Mouse (Mus musculus): ENCODE measurements around the gene Srrm2. TPM values are rescaled to one million over a fixed set of nuclear protein-coding genes. Genes with fewer than 3 reads are reported as not detected.

Gene Srrm2
- polyA plus RNA-seq, 1 experiment: 58.2 TPM

DNA sequence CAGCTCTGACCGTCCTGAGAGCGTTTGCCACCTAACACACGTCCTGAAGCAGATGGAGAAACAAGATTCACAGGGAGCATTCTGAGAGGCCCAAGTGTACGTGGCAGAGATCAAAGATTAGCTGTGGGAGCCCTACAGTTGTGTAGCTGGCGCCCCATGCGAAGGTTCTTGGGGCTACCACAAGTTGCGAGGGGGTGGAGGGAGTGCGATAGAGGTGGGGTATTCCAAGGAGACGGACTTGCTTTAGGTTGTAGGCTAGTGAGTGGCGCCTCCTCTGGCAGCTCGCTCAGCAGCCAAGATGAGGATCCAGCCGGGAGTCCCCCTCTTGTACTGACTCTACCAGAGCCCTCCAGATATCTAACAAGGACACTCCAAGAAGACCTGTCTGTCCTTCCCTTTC is 44.0 kb upstream of the Srrm2 start:
- no peaks in the 10 kb centered on the region for H3K36me3 ChIP-seq (ENCODE audit: control insufficient read depth, insufficient read depth)
- peaks cover 38% of the 10 kb centered on the region for H3K27me3 ChIP-seq (ENCODE audit: control insufficient read depth, insufficient read depth, insufficient read length)
- no peak overlapping the region for H3ac ChIP-seq (ENCODE audit: control insufficient read depth, insufficient read length)
- H3K79me2 ChIP-seq (ENCODE audit: control insufficient read depth, insufficient read depth): no peaks in the 10 kb centered on the region
- no peak overlapping the region for H3K4me2 ChIP-seq (ENCODE audit: low read depth)
- TF ChIP-seq MAX (IDR thresholded peaks at IDR 0.05; ENCODE audit: low read depth): no peak
- no peak for TF ChIP-seq MYOG (IDR thresholded peaks at IDR 0.05; ENCODE audit: control insufficient read depth in 1 of 3, insufficient read depth in 1 of 3, insufficient read length in 2 of 3, low read depth in 2 of 3)
- no peak for TF ChIP-seq REST (IDR thresholded peaks at IDR 0.05; ENCODE audit: insufficient read depth, insufficient read length)
- no peak for TF ChIP-seq POLR2AphosphoS2 (IDR thresholded peaks at IDR 0.05; ENCODE audit: insufficient read length, low read depth)
- no peak for TF ChIP-seq E2F4 (IDR thresholded peaks at IDR 0.05; ENCODE audit: insufficient read depth)
- no peak for TF ChIP-seq POLR2A (IDR thresholded peaks at IDR 0.05; ENCODE audit: insufficient read length, low read depth)
- no peak for TF ChIP-seq TCF3 (IDR thresholded peaks at IDR 0.05; ENCODE audit: insufficient read length, low read depth)
- TF ChIP-seq USF1 (IDR thresholded peaks at IDR 0.05; ENCODE audit: low read depth): no peak
- TF ChIP-seq SRF (IDR thresholded peaks at IDR 0.05; ENCODE audit: control insufficient read depth, insufficient read length, low read depth): no peak
- no peak for TF ChIP-seq CEBPB (IDR thresholded peaks at IDR 0.05; ENCODE audit: insufficient read depth, poor library complexity, severe bottlenecking)
- no peak for TF ChIP-seq MYOD1 (IDR thresholded peaks at IDR 0.05; ENCODE audit: control insufficient read depth in 1 of 3, insufficient read length in 2 of 3, low read depth in 2 of 3)
- no peak for TF ChIP-seq TCF12 (IDR thresholded peaks at IDR 0.05; ENCODE audit: insufficient read depth, poor library complexity, severe bottlenecking)
- H3K4me3 ChIP-seq: no peak overlapping the region

DNA sequence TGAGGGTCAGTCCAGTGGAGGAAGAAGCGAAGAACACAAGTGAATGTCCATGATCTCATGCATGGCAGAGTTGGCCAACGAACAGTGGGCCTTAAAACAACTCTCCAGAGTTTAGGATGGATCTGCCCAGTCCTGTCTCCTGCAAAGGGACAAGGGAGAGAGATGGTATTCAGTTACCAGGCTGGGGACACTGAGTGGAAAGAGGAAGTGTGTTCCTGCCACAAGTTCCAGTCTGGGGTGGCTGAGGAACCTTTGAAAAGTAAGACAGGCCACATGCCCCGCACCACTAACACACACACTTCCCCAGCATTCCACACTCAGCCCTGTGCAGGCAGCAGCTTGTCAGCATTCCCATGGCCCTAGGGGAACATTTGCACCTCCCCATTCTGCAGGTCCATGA is 43.6 kb upstream of the Srrm2 start:
- no peak overlapping the region for H3K4me3 ChIP-seq
- H3ac ChIP-seq (ENCODE audit: control insufficient read depth, insufficient read length): no peak overlapping the region
- H3K27me3 ChIP-seq (ENCODE audit: control insufficient read depth, insufficient read depth, insufficient read length): peaks cover 36% of the 10 kb centered on the region
- TF ChIP-seq MYOD1 (IDR thresholded peaks at IDR 0.05; ENCODE audit: control insufficient read depth in 1 of 3, insufficient read length in 2 of 3, low read depth in 2 of 3) (no peak), CEBPB (IDR thresholded peaks at IDR 0.05; ENCODE audit: insufficient read depth, poor library complexity, severe bottlenecking) (no peak), POLR2A (IDR thresholded peaks at IDR 0.05; ENCODE audit: insufficient read length, low read depth) (no peak), E2F4 (IDR thresholded peaks at IDR 0.05; ENCODE audit: insufficient read depth) (no peak), POLR2AphosphoS2 (IDR thresholded peaks at IDR 0.05; ENCODE audit: insufficient read length, low read depth) (no peak), USF1 (IDR thresholded peaks at IDR 0.05; ENCODE audit: low read depth) (no peak), SRF (IDR thresholded peaks at IDR 0.05; ENCODE audit: control insufficient read depth, insufficient read length, low read depth) (no peak), MYOG (IDR thresholded peaks at IDR 0.05; ENCODE audit: control insufficient read depth in 1 of 3, insufficient read depth in 1 of 3, insufficient read length in 2 of 3, low read depth in 2 of 3) (no peak), TCF3 (IDR thresholded peaks at IDR 0.05; ENCODE audit: insufficient read length, low read depth) (no peak), MAX (IDR thresholded peaks at IDR 0.05; ENCODE audit: low read depth) (no peak), REST (IDR thresholded peaks at IDR 0.05; ENCODE audit: insufficient read depth, insufficient read length) (no peak), TCF12 (IDR thresholded peaks at IDR 0.05; ENCODE audit: insufficient read depth, poor library complexity, severe bottlenecking) (no peak)
- no peaks in the 10 kb centered on the region for H3K36me3 ChIP-seq (ENCODE audit: control insufficient read depth, insufficient read depth)
- no peak overlapping the region for H3K4me2 ChIP-seq (ENCODE audit: low read depth)
- H3K79me2 ChIP-seq (ENCODE audit: control insufficient read depth, insufficient read depth): no peaks in the 10 kb centered on the region

DNA sequence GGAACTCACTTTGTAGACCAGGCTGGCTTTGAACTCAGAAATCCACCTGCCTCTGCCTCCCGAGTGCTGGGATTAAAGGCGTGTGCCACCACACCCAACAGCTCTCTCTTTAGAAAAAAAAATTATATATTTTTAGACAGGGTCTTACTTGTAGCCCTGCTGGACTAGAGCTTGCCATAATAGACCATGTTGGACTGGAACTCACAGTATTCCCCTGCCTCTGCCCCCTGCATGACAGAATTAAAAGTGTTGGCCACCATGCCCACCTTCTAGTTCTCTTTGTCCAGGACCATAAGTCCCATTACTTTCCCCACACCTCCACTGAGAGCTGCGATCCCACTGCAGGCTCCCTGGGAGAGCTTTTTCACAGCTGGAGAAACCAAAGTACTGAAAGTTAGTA is 42.9 kb upstream of the Srrm2 start:
- H3K79me2 ChIP-seq (ENCODE audit: control insufficient read depth, insufficient read depth): no peaks in the 10 kb centered on the region
- H3ac ChIP-seq (ENCODE audit: control insufficient read depth, insufficient read length): no peak overlapping the region
- H3K4me3 ChIP-seq: no peak overlapping the region
- no peak overlapping the region for H3K4me2 ChIP-seq (ENCODE audit: low read depth)
- no peaks in the 10 kb centered on the region for H3K36me3 ChIP-seq (ENCODE audit: control insufficient read depth, insufficient read depth)
- H3K27me3 ChIP-seq (ENCODE audit: control insufficient read depth, insufficient read depth, insufficient read length): peaks cover 29% of the 10 kb centered on the region
- TF ChIP-seq USF1 (IDR thresholded peaks at IDR 0.05; ENCODE audit: low read depth): no peak
- no peak for TF ChIP-seq TCF3 (IDR thresholded peaks at IDR 0.05; ENCODE audit: insufficient read length, low read depth)
- no peak for TF ChIP-seq POLR2AphosphoS2 (IDR thresholded peaks at IDR 0.05; ENCODE audit: insufficient read length, low read depth)
- no peak for TF ChIP-seq MYOD1 (IDR thresholded peaks at IDR 0.05; ENCODE audit: control insufficient read depth in 1 of 3, insufficient read length in 2 of 3, low read depth in 2 of 3)
- TF ChIP-seq SRF (IDR thresholded peaks at IDR 0.05; ENCODE audit: control insufficient read depth, insufficient read length, low read depth): no peak
- no peak for TF ChIP-seq MAX (IDR thresholded peaks at IDR 0.05; ENCODE audit: low read depth)
- TF ChIP-seq MYOG (IDR thresholded peaks at IDR 0.05; ENCODE audit: control insufficient read depth in 1 of 3, insufficient read depth in 1 of 3, insufficient read length in 2 of 3, low read depth in 2 of 3): no peak
- no peak for TF ChIP-seq REST (IDR thresholded peaks at IDR 0.05; ENCODE audit: insufficient read depth, insufficient read length)
- TF ChIP-seq E2F4 (IDR thresholded peaks at IDR 0.05; ENCODE audit: insufficient read depth): no peak
- no peak for TF ChIP-seq POLR2A (IDR thresholded peaks at IDR 0.05; ENCODE audit: insufficient read length, low read depth)
- no peak for TF ChIP-seq TCF12 (IDR thresholded peaks at IDR 0.05; ENCODE audit: insufficient read depth, poor library complexity, severe bottlenecking)
- TF ChIP-seq CEBPB (IDR thresholded peaks at IDR 0.05; ENCODE audit: insufficient read depth, poor library complexity, severe bottlenecking): no peak

DNA sequence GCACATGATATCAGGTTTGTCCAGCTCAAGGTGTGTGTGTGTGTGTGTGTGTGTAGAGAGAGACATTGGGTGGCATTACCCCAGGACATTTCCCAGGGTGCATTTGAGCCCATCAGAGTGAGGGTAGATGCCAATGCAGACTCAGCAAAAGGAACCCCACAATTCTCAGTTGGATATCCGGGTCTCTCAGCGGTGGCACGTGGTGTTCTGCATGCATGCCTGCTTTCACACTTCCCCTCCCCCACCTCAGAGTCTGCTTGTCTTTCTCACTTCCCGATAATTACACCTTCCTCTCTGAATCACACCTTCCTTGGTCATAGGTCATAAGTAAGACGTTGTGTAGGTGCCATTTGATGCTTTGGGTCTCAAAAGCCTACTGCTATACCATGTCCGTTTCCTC is 42.3 kb upstream of the Srrm2 start:
- Histone ChIP-seq H3K36me3 (ENCODE audit: control insufficient read depth, insufficient read depth) (no peaks in the 10 kb centered on the region), H3ac (ENCODE audit: control insufficient read depth, insufficient read length) (no peak overlapping the region), H3K27me3 (ENCODE audit: control insufficient read depth, insufficient read depth, insufficient read length) (peaks cover 25% of the 10 kb centered on the region), H3K4me2 (ENCODE audit: low read depth) (no peak overlapping the region), H3K4me3 (no peak overlapping the region), H3K79me2 (ENCODE audit: control insufficient read depth, insufficient read depth) (no peaks in the 10 kb centered on the region)
- TF ChIP-seq USF1 (IDR thresholded peaks at IDR 0.05; ENCODE audit: low read depth): no peak
- no peak for TF ChIP-seq TCF12 (IDR thresholded peaks at IDR 0.05; ENCODE audit: insufficient read depth, poor library complexity, severe bottlenecking)
- TF ChIP-seq POLR2A (IDR thresholded peaks at IDR 0.05; ENCODE audit: insufficient read length, low read depth): no peak
- TF ChIP-seq REST (IDR thresholded peaks at IDR 0.05; ENCODE audit: insufficient read depth, insufficient read length): no peak
- TF ChIP-seq MAX (IDR thresholded peaks at IDR 0.05; ENCODE audit: low read depth): no peak
- no peak for TF ChIP-seq MYOD1 (IDR thresholded peaks at IDR 0.05; ENCODE audit: control insufficient read depth in 1 of 3, insufficient read length in 2 of 3, low read depth in 2 of 3)
- no peak for TF ChIP-seq CEBPB (IDR thresholded peaks at IDR 0.05; ENCODE audit: insufficient read depth, poor library complexity, severe bottlenecking)
- no peak for TF ChIP-seq E2F4 (IDR thresholded peaks at IDR 0.05; ENCODE audit: insufficient read depth)
- no peak for TF ChIP-seq MYOG (IDR thresholded peaks at IDR 0.05; ENCODE audit: control insufficient read depth in 1 of 3, insufficient read depth in 1 of 3, insufficient read length in 2 of 3, low read depth in 2 of 3)
- no peak for TF ChIP-seq TCF3 (IDR thresholded peaks at IDR 0.05; ENCODE audit: insufficient read length, low read depth)
- no peak for TF ChIP-seq SRF (IDR thresholded peaks at IDR 0.05; ENCODE audit: control insufficient read depth, insufficient read length, low read depth)
- no peak for TF ChIP-seq POLR2AphosphoS2 (IDR thresholded peaks at IDR 0.05; ENCODE audit: insufficient read length, low read depth)

Data from myocyte (in vitro differentiated cells).